Mouse (Mus musculus): ENCODE measurements around the gene Cdc16.
"Not testable (repeated sequence)": the region's sequence is repeated elsewhere in the genome, so short reads cannot be mapped to it uniquely, and the experiment has no call there.

DNA sequence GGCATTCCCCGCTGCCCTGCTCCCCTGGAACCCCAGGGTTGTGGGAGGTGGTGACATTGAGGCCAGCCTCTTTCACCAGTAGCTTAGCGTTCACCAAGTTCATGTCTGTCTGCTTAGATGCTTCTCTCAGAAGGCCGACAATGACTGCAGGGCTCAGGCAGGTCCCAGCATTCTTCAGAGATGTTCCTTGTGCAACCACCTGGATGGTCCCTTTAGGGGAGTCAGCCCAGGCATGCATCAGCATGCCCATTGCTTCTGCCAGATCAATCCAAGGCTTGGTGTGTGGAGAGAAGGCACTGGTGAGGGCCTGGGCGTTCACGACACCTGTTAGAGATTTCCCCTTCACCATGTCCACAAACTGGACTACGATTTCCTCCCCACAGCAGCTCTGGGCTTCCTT, 11.3 kb upstream of the Cdc16 start:
- TF ChIP-seq POLR2A, CTCF (IDR thresholded peaks at IDR 0.05; ENCODE audit: insufficient read depth, low read depth, low read length): not testable (repeated sequence)

Data from olfactory bulb, adult 2 months (tissue).